Mouse (Mus musculus) lung, embryonic 16.5 days (tissue): ENCODE data around the gene Zpbp. TPM values are rescaled to one million over a fixed set of nuclear protein-coding genes. Genes with fewer than 3 reads are reported as not detected.

Experiments used
- ATAC-seq: fragments of 200-750 bp; cut with Nextera tagmentation; 2 replicates; pipeline ENCODE4 v1.8.0; 2017; ENCODE audit warnings: low read depth, mild to moderate bottlenecking, moderate library complexity
- H3K27ac ChIP-seq: fragments of 300-500 bp; sonication (generic); 2 replicates; pipeline ENCODE4 v1.5.1; 2014; ENCODE audit warnings: mild to moderate bottlenecking, control low read depth, low read length
- H3K27me3 ChIP-seq: fragments of 300-500 bp; sonication (generic); 2 replicates; pipeline ENCODE4 v1.6.1; 2014; ENCODE audit warnings: low read depth, low read length, mixed read lengths; ENCODE audit not compliant: control insufficient read depth, insufficient read depth
- H3K36me3 ChIP-seq: fragments of 300-500 bp; sonication (generic); 2 replicates; pipeline ENCODE4 v1.6.1; 2014; ENCODE audit warnings: low read length; ENCODE audit not compliant: control insufficient read depth, insufficient read depth
- H3K4me1 ChIP-seq: fragments of 300-500 bp; sonication (generic); replicated peaks from 2 replicates; pipeline ENCODE4 v1.6.1; 2014; ENCODE audit warnings: low read length, mixed read lengths; ENCODE audit not compliant: control insufficient read depth, insufficient read depth
- H3K4me2 ChIP-seq: fragments of 300-500 bp; sonication (generic); 2 replicates; pipeline ENCODE4 v1.6.1; 2014; ENCODE audit warnings: low read depth, low read length, control low read depth
- H3K4me3 ChIP-seq: fragments of 300-500 bp; sonication (generic); 2 replicates; pipeline ENCODE4 v1.5.1; 2014; ENCODE audit warnings: mild to moderate bottlenecking, low read length, control low read depth
- H3K9ac ChIP-seq: fragments of 300-500 bp; sonication (generic); 2 replicates; pipeline ENCODE4 v1.6.1; 2014; ENCODE audit warnings: low read length, control low read depth
- H3K9me3 ChIP-seq: fragments of 300-500 bp; sonication (generic); 2 replicates; pipeline ENCODE4 v1.6.1; 2016; ENCODE audit warnings: low read length; ENCODE audit not compliant: control insufficient read depth
- WGBS: fragments of 180-500 bp; shearing (Covaris S2); extraction: QIAGEN DNeasy Blood & Tissue Kit; methylation state at CpG from one replicate; pipeline ENCODE4 v1.1.7; 2014; 5-methylcytosine and 5-hydroxymethylcytosine counted together
- polyA plus RNA-seq: library from polyadenylated mRNA; unstranded; fragments of >200 nt; fragmentation: Nextera tagmentation; extraction: Ambion mirVana; gene quantifications from 2 replicates; pipeline ENCODE4 v1.2.1, GENCODE M21; 2015

Gene Zpbp
- polyA plus RNA-seq, 1 experiment from 2014 or later = 0.78 TPM

DNA sequence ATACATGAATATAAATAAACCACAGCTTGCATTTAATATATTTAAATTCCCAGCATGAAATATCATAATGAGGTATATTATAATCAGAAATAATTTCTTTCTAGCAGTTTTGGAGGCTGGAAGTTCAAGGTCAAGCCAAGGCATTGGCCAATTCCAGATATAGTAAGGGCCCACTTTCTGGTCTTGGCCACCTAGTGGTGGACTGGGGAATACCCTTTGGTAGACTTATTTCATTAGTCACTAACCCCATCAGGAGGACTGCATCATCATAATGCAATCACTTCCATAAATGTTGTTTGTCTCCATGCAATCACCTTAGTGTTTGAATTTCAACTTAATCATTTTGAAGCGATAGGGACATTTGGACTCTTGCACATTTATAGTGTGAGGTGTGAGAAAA is 222.9 kb downstream of the Zpbp start:
- ATAC-seq = no peak
- no peaks in the 10 kb centered on the region for H3K4me1 ChIP-seq
- H3K27ac ChIP-seq = no peak overlapping the region
- no peaks in the 10 kb centered on the region for H3K27me3 ChIP-seq
- H3K4me2 ChIP-seq = no peak overlapping the region
- no peaks in the 10 kb centered on the region for H3K36me3 ChIP-seq
- WGBS = 74% methylated on average over 1 of the region's 1 CpGs
- H3K9ac ChIP-seq = no peak overlapping the region
- no peaks in the 10 kb centered on the region for H3K9me3 ChIP-seq
- H3K4me3 ChIP-seq = no peak overlapping the region

Other genes with a start within 250 kb of the Zpbp start
- 0.15 and 1.8 TPM in 2 replicates for gene Spata48, start 314 bp downstream of the Zpbp start, polyA plus RNA-seq
- not detected in 2 replicates for gene 4930512M02Rik, start 165.4 kb upstream of the Zpbp start, polyA plus RNA-seq
- gene Ikzf1, start 222.6 kb upstream of the Zpbp start, polyA plus RNA-seq = 2.0 and 3.0 TPM in 2 replicates